29 mouse cellular contexts compared by ENCODE assay signal in the genomic region with DNA sequence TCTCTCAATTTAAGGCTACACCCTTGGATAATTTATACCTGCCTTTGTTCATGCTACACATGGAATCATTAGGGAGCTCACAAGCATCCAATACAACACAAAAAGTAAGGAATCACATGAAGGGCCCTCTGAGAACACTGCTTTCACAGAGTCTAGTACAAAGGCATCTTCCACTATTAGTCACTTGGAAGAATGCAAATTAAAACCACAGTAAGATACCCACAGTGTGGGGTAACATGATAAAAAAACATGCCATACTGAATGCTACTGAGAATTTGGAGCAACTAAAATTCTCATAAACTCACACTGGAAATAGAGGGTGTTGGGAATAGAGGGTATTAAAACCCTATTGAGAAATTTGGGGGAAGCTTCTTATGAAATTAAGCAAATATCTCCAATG.
"Had no signal": no experiment of that assay in that cellular context is flagged by ENCODE, and none has a peak within 500 bp of the region (broad histone marks: within the 10 kb centered on the region; RNA-seq: fewer than 3 reads in every experiment).

No protein-coding gene starts in this region.

- H3K27me3 ChIP-seq: heart, embryonic 12.5 days; heart, embryonic 13.5 days; heart, embryonic 15.5 days; hindbrain, embryonic 12.5 days; hindbrain, embryonic 13.5 days; hindbrain, embryonic 15.5 days; intestine, embryonic 15.5 days; kidney, embryonic 15.5 days had no signal

- ATAC-seq: hindbrain, embryonic 16.5 days; hindbrain, postnatal 0 days; inflammation-experienced regulatory T-cells, adult 6 months; intestine, embryonic 15.5 days; intestine, embryonic 16.5 days; intestine, postnatal 0 days had no signal

- DNase-seq: heart, postnatal 10 days; heart, postnatal 14 days; heart, postnatal 36 days; heart, postnatal 4 days; kidney, adult 11 months; kidney, adult 18-20 months; kidney, adult 2 months; kidney, adult 8-10 months; kidney, adult 9 months; kidney, postnatal 10 days; kidney, postnatal 14 days; kidney, postnatal 25 days; kidney, postnatal 36 days; kidney, postnatal 4 days; layer of hippocampus, adult 9-11 months; layer of hippocampus, postnatal 36 days had no signal
